Mouse (Mus musculus) duodenum, adult 2 months (tissue): Measurements from ENCODE around the gene Cip2a. TPM values are rescaled to one million over a fixed set of nuclear protein-coding genes. Genes with fewer than 3 reads are reported as not detected.

Experiments used
- polyA plus RNA-seq: library from polyadenylated mRNA; depleted of rRNA; stranded (reverse); fragments of >200 nt; gene quantifications from 2 replicates; pipeline ENCODE4 v1.2.3, GENCODE M21; 2012; ENCODE audit warnings: low replicate concordance; rRNA removed

The Cip2a gene
- polyA plus RNA-seq: 0.33 and 0.54 TPM in 2 replicates

DNA sequence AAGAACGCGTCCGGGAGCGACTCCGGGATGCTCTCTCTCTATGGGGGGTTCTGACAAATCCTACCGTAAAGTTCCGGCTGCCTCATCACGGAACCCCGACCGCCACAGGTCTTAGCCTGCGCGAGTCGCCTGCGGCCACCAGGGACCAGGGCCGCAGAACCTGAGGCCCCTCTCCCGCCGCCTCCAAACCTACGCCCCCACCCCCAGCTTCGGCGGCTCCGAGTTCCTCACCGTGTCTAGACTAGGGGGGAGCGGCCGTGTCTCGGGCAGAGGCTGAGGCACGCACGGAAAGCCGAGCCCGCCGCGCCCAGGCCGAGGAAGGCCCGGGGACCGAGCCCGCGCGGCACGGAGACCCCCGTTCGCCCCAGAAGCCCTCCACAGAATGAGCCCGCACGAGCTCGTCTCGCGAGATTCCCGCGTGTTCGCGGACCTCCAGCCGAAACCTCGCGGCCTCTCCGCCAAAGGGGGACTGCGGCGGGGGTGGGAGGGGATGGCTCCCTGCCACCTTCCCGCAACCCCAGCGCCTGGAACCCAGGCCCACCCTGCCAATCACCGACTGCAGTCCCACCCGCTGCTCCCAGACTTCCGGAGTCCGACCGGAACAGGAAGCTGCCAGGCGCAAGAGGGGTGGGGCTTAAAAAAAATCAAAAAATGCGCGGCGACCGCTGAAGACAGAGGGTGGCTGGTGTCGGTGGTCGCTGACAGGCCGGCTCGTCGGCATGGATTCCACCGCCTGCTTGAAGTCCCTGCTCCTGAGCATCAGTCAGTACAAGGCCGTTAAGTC is at the start of gene Cip2a, which contains the start of gene Dzip3:
Cip2a (plus strand) TSS at position 627 of the 784 bp plus-strand sequence.
Dzip3 (minus strand) TSS at position 607 of the 784 bp plus-strand sequence.

DNA sequence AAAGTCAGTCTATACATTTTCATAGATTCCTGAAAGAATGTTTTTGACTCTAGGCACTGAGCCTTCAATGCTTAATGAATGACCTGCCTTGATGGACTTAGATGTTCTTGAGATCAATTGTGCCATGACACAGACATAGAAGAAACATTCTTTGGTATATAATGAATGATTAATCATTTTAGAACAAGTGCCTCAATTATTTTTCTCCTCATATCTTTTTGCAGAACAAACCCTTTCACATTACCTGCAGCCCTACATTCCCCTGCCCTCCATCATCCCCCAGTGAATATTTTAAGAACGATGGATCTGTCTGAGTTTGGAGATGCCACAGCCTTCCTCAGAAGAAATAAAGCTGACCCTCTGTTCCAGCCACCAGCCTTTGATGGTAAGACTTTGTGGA is 63.2 kb downstream of the Cip2a start, which contains the start of gene Myh15:
Myh15 (plus strand) TSS at position 301 of the 400 bp plus-strand sequence.

Other genes starting within 250 kb of the Cip2a start
- 0.04 and 0.07 TPM in 2 replicates for gene Trat1, start 222.2 kb upstream of the Cip2a start, polyA plus RNA-seq
- 0.50 TPM in 1 of 2 replicates, not detected in the other for gene Retnlb, start 177.3 kb upstream of the Cip2a start, polyA plus RNA-seq
- gene Retnla, start 151.6 kb upstream of the Cip2a start, polyA plus RNA-seq: 2.0 and 2.8 TPM in 2 replicates
- 1.4 and 4.5 TPM in 2 replicates for gene Retnlg, start 121.6 kb upstream of the Cip2a start, polyA plus RNA-seq
- gene Dzip3, start within 50 bp of the Cip2a start, polyA plus RNA-seq: 0.15 and 0.30 TPM in 2 replicates
- gene Myh15, start 63.3 kb downstream of the Cip2a start, polyA plus RNA-seq: not detected in 2 replicates